Mouse (Mus musculus) C2C12 (cell line): ENCODE measurements around the gene Lrrc10.

Experiments used
- CTCF ChIP-seq: IDR thresholded peaks from one replicate; pipeline ENCODE4 v1.5.1; 2011; ENCODE audit not compliant: control insufficient read depth, insufficient read depth, insufficient read length
- MAX ChIP-seq: IDR thresholded peaks from one replicate; pipeline ENCODE4 v1.6.1; 2011; ENCODE audit warnings: mild to moderate bottlenecking, control low read depth
- USF1 ChIP-seq: IDR thresholded peaks from one replicate; pipeline ENCODE4 v1.6.1; 2011; ENCODE audit warnings: low read depth, mild to moderate bottlenecking, control low read depth, moderate library complexity

DNA sequence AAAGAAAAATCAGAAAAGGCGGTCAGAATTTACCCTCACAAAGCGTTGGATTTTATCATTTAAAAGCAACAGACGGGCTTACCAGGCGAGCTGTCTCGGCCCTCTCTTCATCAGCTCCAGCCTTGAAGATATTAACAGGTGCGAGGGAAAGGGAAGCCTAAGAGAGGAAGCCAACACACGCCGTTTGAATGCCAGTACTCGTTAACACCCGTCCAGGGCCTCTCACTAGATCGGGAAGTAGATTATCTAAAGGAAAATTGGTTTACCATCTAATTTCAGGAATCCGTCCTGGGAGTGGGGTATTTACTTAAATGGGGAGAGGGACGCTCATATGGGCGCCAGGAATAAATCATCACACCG is 17.7 kb downstream of the Lrrc10 start:
- TF ChIP-seq CTCF (no peak), MAX (no peak), USF1 (no peak)
